Mouse (Mus musculus) cortical plate, adult 2 months (tissue): ENCODE measurements around the gene Pcdh7.

Experiments
- CTCF ChIP-seq: fragments of 200-500 bp; IDR thresholded peaks from 2 replicates; pipeline ENCODE4 v1.5.1; 2011; ENCODE audit warnings: mild to moderate bottlenecking, control low read depth, low read length; ENCODE audit not compliant: insufficient read depth; ENCODE audit errors: extremely low read depth
- POLR2A ChIP-seq: fragments of 200-500 bp; IDR thresholded peaks from 2 replicates; pipeline ENCODE4 v1.6.1; 2011; ENCODE audit warnings: mild to moderate bottlenecking, low read length, control low read depth; ENCODE audit not compliant: insufficient read depth; ENCODE audit errors: extremely low read depth

DNA sequence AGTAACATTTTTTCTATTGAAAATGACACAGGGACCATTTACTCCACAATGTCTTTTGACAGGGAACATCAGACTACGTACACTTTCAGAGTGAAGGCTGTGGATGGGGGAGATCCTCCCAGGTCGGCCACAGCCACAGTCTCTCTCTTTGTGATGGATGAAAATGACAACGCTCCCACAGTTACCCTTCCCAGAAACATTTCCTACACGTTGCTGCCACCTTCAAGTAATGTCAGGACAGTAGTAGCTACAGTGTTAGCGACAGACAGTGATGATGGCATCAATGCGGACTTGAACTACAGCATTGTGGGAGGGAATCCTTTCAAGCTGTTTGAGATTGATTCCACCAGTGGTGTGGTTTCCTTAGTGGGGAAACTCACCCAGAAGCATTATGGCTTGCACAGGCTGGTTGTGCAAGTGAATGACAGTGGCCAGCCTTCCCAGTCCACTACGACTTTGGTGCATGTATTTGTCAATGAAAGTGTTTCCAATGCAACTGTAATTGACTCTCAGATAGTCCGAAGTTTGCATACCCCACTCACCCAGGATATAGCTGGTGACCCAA is 3.5 kb downstream of the Pcdh7 start:
- TF ChIP-seq CTCF (no peak), POLR2A (no peak)
